Mouse (Mus musculus): Measurements from ENCODE around the gene Gm3558. TPM values are rescaled to one million over a fixed set of nuclear protein-coding genes. Genes with fewer than 3 reads are reported as not detected.

Gene Gm3558
- not detected for polyA plus RNA-seq (2012; fragmentation: generic; extraction: Trizol)

GRCm38 (mm10) chr14:7568382-7568781 is at the start of gene Gm3558:
Gene Gm3558, minus strand, starts transcription at chr14:7568566.

GRCm38 (mm10) chr14:7595492-7595891 is 27.1 kb upstream of the Gm3558 start, which contains the start of gene Gm10338:
Gene Gm10338, minus strand, starts transcription at chr14:7595592.

Other genes with a start within 250 kb of the Gm3558 start
- gene Gm5797, start 236.2 kb downstream of the Gm3558 start, polyA plus RNA-seq (2012; fragmentation: generic; extraction: Trizol) = not detected
- gene Gm8374, start 203.4 kb downstream of the Gm3558 start, polyA plus RNA-seq (2012; fragmentation: generic; extraction: Trizol) = not detected
- gene Gm3755, start 117.6 kb downstream of the Gm3558 start, polyA plus RNA-seq (2012; fragmentation: generic; extraction: Trizol) = not detected
- not detected for gene Gm3752, start 84.8 kb downstream of the Gm3558 start, polyA plus RNA-seq (2012; fragmentation: generic; extraction: Trizol)
- gene Gm10338, start 27.0 kb upstream of the Gm3558 start, polyA plus RNA-seq (2012; fragmentation: generic; extraction: Trizol) = not detected
- gene Gm10128, start 75.4 kb upstream of the Gm3558 start, polyA plus RNA-seq (2012; fragmentation: generic; extraction: Trizol) = not detected
- not detected for gene Gm26661, start 223.0 kb upstream of the Gm3558 start, polyA plus RNA-seq (2012; fragmentation: generic; extraction: Trizol)
- gene Flnb, start 249.4 kb upstream of the Gm3558 start, polyA plus RNA-seq (2012; fragmentation: generic; extraction: Trizol) = 10 to 100 TPM; 23.1 to 80.8 TPM

All from C3H10T1/2 (cell line).